Mouse (Mus musculus) embryo, embryonic 10.5 days (tissue): ENCODE data around the gene Plek2.
"Not testable (repeated sequence)": the region's sequence is repeated elsewhere in the genome, so short reads cannot be mapped to it uniquely, and the experiment has no call there.

Experiments
- DNase-seq: peaks from one replicate; pipeline ENCODE4 v3.0.0-alpha.2; 2015; ENCODE audit warnings: low spot score

Plek2 gene

GRCm38 (mm10) chr12:78906707-78907162 lies at the start of gene Plek2:
Gene Plek2, minus strand, starts transcription at chr12:78906964.
- peak; percentile 64 for DNase-seq

GRCm38 (mm10) chr12:78956405-78956804 lies 49.6 kb upstream of the Plek2 start:
- DNase-seq: no peak

- DNase-seq: no peak
These were observed 45.7 kb upstream of the Plek2 start for GRCm38 (mm10) chr12:78952484-78952883.

- DNase-seq: no peak
These were observed 45.3 kb upstream of the Plek2 start for GRCm38 (mm10) chr12:78952053-78952452.

GRCm38 (mm10) chr12:78947661-78948060 lies 40.9 kb upstream of the Plek2 start:
- no peak for DNase-seq

GRCm38 (mm10) chr12:78947161-78947560 lies 40.4 kb upstream of the Plek2 start:
- no peak for DNase-seq

- DNase-seq: no peak
These were observed 36.2 kb upstream of the Plek2 start for GRCm38 (mm10) chr12:78942931-78943330.

GRCm38 (mm10) chr12:78940081-78940480 lies 33.3 kb upstream of the Plek2 start:
- no peak for DNase-seq

GRCm38 (mm10) chr12:78939393-78940037 lies 32.8 kb upstream of the Plek2 start:
- no peak for DNase-seq

GRCm38 (mm10) chr12:78936494-78936893 lies 29.7 kb upstream of the Plek2 start:
- peak; percentile 7 for DNase-seq

- no peak for DNase-seq
These were observed 23.1 kb upstream of the Plek2 start for GRCm38 (mm10) chr12:78929900-78930299.

GRCm38 (mm10) chr12:78927287-78927686 lies 20.5 kb upstream of the Plek2 start:
- DNase-seq: no peak

GRCm38 (mm10) chr12:78923539-78924189 lies 16.9 kb upstream of the Plek2 start:
- no peak for DNase-seq

GRCm38 (mm10) chr12:78922977-78923376 lies 16.2 kb upstream of the Plek2 start:
- DNase-seq: not testable (repeated sequence)

- DNase-seq: no peak
These were observed 15.3 kb upstream of the Plek2 start for GRCm38 (mm10) chr12:78922058-78922457.

GRCm38 (mm10) chr12:78921421-78921820 lies 14.7 kb upstream of the Plek2 start:
- DNase-seq: no peak

- DNase-seq: peak; percentile 91
These were observed 12.4 kb upstream of the Plek2 start for GRCm38 (mm10) chr12:78919079-78919712.

- DNase-seq: peak; percentile 94
These were observed 11.7 kb upstream of the Plek2 start for GRCm38 (mm10) chr12:78918227-78919078.

- DNase-seq: no peak
These were observed 9.5 kb upstream of the Plek2 start for GRCm38 (mm10) chr12:78916278-78916677.

- no peak for DNase-seq
These were observed 8.8 kb upstream of the Plek2 start for GRCm38 (mm10) chr12:78915561-78915960.

- no peak for DNase-seq
These were observed 7.7 kb upstream of the Plek2 start for GRCm38 (mm10) chr12:78914458-78914857.

GRCm38 (mm10) chr12:78911707-78912417 lies 5.1 kb upstream of the Plek2 start:
- peak; percentile 60 for DNase-seq
